Mouse (Mus musculus): Measurements from ENCODE around the gene Limk2.

Gene Limk2

DNA sequence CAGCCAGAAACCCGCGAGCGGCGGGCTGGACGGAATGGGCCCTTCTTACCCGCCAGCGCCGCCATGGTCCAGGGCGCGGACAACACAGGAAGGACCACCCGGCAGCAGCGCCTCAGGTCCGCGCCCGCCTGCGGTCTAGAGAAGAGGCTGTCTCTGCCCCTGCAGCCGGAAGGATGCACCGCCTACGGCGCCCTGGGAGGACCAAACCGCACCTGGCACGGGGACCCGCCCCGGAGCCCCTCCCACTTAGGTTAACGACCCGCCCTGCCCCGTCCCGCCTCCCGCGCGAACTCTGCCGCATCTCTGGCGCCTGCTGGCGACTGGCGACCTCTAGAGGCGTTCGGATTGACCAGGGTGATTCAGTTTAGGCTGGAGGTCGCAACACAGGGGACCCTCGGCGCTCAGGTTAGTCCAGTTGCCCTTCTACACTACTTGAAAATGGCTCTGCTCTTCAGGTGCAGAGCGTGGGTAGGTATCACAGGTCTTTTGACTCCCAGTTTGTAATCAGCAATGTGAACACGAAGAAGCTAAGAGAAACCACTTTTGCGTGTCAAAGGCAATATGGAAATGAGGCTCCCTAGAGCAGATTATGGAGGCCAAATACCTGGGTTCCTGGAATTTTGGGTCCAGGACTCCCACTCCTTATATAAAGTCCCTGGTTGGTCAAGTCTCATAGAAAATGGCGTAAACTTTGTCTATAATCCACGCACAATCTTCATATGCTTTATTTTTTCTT, at the start of gene Limk2:
Gene Limk2, minus strand, starts transcription at position 193 of the 736 bp plus-strand sequence.
- peak; percentile 93 for DNase-seq

DNA sequence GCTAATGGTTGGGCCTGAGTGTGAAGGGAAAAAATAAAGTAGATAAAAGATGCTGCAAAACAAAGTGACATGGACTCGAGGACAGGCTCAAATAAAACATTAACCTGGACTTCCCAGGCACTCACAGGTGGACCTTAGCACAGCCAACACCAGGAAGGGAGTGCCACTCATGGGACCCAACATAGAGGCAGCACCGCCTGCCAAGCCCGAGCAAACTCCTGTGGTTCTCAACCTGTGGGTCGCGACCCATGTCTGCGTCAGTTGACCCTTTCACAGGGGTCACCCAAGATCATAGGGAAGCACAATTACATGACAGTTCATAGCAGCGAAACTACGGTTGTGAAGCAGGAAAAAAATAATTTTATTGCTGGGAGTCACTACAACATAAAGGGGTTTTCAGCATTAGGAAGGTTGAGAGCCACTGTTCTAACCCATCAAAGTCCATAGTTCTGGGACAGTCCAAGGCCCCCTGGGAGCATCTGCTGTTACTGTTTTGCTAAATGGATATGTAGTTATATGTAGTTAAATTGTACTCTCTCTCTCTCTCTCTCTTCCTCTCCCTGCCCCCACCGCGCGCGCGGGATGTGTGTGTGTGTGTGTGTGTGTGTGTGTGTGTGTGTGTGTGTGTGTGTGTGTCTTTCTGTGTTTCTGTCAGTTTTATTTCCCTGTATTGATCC, 49.6 kb upstream of the Limk2 start:
- no peak for DNase-seq

DNA sequence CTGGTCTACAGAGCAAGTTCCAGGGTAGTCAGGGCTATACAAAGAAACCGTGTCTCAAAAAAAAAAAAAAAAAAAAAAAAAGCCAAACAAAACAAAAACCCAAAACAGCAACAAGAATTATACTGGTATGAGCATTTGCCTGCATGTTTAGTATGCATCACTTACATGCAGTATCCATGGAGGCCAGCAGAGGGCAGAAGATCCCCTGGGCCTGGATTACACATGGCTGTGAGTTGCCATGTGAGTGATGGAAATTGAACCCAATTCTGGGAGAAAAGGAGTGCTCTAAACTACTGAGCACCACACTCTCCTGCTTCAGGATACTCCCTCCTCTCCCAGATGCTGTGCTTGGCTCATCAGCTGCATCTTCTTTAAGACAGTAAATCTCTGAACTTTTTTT, 47.4 kb upstream of the Limk2 start:
- peak; percentile 63 for DNase-seq

DNA sequence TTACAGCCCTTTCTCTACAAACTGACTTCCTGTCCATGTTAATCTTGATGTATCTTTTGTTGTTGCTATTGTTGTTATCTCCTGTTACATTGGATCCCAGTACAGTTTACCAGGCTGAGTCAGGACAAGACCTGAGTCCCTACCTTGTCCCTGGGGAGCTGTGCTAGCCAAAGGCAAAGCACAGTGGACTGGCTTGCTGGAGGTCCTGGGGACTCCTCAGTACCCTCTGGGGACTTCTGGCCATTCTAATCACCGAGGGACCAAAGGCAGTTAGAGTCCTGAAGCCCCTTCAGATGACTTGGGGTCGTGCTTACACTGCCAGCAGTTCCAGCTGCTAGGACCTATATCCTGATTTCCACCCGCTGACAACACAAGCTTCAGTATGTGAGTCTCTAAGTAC, 45.5 kb upstream of the Limk2 start:
- DNase-seq: no peak

DNA sequence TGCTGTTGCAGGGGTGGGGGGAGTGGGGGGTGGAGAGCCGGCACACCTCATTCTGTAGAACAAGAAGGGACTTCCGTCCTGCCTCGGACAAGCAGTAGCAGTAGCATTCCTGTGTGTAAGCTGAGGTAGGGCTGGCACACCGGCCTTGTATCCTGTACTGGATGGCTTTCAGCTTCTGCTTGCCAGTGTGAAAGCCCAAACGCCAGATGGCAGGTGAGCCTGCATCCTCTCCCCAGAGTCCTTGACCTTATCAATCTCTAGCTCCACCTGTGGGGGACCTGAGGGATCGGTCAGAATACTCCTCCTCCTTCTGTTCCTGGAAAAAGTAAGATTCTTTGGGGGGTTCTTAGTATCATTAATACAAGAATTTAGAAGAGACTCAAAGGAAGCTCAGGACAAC, 44.5 kb upstream of the Limk2 start:
- peak; percentile 66 for DNase-seq

DNA sequence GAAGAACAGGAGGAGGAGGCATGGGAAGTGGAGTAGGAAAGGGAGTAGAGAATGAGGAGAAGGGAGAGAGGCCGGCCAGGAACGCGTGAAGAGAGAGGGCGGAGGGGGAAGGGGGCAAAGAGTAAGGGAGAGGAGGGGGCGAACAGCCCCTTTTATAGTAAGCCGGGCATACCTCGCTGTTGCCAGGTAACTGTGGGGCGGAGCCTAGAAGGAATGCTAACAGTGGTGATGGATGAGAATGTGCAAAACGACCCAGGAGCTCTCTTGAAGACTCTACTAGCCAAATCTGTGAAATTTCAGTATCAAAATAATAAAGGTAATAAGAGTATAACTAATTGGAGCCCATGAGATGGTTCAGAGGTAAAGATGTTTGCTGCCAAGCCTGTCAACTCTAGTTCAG, 43.8 kb upstream of the Limk2 start:
- DNase-seq: peak; percentile 28

DNA sequence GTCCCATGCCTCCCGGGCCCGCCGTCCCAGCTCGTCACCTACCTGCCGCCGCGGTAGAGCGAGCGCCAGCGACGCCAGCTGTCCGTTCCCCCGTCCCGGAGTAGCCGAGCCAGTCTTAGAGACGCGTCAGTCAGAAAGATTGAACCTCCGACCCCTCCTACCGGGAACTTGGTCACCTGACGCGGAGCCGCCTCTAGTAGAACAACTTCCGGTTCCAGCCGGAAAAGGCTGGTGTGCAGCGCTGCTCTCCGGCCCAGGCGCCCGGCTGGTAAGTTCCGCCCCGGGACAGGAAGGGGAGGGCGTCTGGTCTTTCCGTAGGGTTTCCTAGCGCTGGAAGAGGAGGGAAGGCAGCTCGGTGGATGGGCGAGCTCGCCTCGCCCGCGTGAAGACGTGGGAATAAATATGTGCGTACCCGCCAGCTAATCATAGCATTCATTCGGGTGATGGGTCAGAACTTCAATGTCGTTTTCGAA, 43.2 kb upstream of the Limk2 start, which contains the start of gene Rnf185:
Gene Rnf185, minus strand, starts transcription at position 197 of the 473 bp plus-strand sequence.
- DNase-seq: peak; percentile 87

DNA sequence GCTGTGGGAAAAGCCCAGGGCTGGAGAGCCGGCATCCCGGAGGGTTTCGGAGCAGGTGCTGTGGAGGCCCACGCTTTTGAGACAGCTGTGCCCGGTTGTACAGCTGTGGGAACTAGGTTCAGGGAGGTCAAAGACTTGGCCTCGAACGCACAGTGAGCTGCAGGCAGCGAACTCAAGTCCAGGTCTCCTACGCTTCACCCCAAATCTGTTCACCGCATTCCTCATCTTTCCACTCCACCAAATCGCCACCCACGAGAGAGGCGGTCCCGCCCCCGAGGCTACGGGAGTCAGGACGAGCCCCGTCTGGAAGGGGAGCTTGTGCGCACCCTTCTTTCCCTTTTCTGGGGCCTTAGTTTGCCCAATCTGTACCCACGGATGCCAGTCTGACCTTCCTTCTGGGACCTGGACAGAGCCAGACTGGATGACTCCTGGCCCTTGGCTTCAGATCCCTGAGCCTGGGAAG, 42.7 kb upstream of the Limk2 start:
- DNase-seq: no peak

DNA sequence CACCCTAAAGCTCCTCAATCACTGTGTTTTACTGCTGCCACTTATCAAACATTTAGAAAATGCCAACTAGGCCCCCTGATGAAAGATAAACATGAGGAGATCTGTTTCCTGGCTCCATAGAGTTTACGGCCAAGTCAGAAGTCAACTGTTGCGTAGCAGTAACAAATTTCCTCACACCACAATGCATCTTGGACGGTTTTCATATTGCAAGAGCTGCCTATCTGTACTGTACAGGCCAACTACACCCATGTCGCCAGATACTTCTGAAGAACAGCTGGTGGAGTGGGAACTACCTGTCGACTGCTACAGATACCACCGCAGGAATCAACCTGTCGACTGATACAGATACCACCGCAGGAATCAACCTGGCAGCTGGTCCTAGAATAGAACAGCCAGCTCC, 35.9 kb upstream of the Limk2 start:
- no peak for DNase-seq

DNA sequence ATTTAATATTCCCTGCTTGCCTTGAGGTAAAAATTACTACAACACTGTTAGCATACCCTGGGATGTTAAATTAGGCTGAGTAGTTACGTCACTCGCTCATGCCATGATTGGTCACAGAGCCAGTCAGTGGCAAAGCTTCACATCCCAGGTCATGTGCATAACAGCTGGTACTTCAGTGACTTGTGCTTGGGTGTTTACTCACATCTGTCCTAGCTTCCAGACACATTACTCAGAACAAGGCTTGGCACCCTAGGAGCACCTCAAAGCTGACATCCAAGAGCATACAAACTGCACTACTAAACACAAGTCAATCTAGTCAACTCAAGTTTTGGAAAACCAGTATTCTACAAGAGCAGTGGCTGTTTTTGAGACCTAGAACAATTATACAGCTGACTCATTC, 34.1 kb upstream of the Limk2 start:
- no peak for DNase-seq

DNA sequence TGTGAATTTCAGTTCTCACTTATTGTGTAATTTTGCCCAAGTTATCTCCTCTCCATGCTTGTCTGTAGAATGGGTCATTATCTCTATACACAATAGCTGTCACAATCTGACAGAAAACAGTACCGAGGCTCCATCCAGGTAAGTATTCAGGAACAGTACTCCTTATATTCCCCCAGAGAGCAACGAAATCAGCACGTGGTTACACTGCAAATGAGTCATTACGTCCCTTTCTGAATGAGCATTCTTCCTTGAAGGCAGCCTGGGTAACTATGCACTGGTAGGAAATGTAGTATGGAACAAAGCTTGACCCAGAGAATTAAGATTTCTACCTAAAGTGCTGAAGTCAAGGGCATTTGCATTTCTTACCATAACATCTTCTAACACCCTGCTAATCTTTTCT, 33.7 kb upstream of the Limk2 start:
- DNase-seq: no peak

DNA sequence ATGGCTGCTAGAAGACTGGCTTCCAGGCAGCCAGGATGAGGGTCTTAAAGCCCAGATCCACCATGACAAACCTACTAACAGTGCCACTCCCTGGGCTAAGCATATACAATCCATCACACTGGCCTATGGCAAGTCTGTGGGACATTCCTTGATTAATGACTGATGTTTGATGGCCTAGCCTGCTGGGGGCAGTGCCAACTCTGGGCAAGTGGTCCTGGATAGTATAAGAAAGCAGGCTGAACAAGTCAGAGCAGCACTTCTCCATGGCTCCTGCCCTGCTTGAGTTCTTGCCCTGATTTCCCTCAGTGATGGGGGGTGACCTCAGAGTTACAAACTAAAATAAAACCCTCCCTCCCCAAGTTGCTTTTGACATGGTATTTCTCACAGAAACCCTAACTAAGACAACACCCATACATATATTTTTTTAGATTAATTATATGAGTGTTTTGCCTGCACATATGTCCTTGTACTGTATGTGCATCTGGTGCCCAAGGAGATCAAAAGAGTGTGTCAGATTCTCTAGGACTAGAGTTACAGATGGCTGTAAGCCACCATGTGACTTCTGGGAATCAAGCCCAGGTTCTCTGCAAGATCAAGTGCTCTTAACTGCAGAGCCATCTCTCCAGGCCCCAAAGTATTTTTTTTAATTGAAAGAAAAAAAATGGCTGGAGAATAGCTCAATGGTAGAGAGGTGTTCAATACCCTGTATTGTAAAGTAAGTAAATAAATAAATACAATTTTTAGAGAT, 32.9 kb upstream of the Limk2 start:
- peak; percentile 48 for DNase-seq

DNA sequence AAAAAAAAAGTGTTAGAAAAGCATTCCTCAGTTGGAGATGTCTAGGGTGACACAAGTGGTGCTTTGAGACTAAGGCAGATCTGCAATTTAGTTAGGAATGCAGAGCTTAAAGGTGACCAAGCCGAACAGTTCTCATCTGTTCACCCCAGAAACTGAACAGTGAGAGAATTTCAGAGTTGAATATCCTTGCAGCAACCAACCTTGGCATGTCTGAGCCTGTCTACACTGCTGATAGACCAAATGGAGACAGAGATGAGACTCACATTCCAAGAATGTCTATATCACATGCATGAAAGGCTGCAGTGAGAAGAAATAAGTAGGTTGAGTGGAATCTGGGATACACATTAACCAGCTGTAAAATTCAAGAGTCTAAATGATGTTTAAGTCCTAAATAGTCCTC, 28.6 kb upstream of the Limk2 start:
- DNase-seq: no peak

DNA sequence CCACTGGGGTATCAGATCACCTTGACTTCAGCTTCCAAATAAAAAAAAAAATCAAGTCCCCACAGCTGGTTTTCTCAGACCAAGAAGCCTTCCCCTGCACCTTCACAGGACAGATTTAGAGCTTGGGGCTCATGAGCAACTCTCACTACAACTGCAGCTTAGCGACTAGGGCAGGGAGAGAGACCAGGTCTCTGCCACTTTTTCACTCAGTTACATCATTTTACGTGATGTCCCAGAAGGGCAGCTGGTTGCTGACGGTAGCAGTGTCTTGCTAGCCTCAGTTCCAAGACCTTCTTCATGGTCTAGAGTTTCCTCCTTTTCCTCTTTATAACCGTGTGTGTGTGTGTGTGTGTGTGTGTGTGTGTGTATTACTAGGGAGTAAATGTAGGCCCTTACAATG, 24.8 kb upstream of the Limk2 start:
- DNase-seq: no peak

DNA sequence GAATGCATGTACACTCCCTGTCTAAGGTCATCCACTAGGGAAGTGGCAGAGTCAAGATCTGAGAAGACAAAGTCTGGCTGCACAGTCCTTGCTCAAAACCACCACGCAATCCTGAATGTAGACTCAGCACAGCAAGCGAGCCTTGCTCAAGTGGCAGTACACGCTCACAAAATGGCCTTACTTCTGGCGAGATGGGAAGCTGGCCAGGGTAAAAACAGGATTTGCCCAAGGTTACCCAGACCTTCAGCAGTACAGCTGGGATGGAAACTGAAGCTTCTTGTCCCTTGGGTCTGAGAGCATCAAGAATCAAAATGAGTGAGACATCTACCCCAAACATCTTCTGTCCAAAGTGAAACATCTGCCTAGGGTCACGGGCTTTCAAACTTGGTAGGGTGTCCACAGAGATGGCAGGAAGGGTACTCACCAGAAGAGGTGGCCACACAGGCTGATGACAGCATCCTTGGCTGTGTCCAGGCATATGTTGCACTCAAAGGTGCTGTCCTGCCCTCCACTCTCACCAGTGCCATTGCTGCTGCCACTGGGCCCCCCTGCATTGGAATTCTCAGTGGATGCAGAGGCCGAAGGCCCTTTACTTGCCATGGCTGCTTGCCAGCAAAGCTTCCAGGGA, 23.1 kb upstream of the Limk2 start:
- DNase-seq: no peak

DNA sequence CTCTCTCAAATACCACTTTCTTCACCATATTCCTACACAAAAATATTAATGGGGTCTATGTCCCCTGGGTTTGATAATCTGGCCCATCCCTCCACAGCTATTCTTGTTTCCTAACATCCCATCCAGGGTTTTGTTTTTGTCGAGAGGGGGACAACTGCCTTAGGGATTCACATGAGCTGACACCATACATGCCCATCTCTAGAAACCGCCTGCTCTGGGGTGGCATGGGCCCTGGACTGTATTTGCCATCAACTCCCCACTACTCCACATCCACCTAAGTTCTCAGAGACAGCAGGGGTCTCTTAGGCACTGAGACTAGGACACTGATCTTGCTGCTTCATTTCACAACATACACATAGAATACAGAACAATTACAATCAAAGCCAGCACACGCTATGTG, 22.5 kb upstream of the Limk2 start:
- no peak for DNase-seq

DNA sequence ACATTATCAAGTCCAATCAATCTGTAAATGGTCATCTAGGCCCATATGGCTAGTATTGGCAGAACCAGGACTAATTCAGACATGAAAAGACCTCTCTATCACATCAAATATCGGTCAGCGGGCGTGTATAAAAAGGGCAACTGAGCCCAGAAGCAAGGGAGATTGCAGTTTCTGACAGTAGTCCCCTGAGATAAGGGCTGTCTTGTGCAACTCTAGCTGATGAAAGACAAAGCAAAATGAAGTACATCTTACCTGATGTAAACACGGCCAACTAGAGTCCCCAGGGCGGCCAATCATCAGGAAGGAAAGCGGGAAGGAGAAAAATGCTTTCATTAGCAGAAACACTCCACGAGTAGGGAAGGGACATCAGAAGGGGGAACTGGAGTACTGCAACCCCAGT, 19.6 kb upstream of the Limk2 start:
- no peak for DNase-seq

DNA sequence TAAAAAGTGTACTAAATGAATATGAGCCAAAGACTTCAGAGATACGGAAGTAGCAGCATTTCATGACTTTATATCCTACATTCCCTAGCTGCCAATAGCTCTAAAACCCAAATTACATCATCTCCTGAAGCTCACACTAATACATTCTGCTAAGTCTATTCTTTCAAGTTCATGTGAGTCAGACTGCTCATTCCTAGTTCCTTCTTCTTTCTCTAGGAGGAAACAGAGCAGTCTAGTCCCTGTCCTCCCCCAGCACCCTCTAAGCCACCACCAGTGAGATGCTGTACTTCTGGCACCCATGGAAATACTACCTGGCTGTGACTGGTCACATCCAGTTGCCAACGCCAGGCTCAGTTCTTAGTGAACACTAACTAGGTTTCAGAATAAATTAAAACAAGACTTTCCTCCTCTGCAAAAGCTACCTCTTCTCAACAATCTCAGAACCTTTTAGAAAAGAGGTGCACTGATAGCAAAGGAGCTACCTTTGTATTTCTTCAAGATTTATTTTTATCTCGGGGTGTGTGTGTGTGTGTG, 18.8 kb upstream of the Limk2 start:
- no peak for DNase-seq

DNA sequence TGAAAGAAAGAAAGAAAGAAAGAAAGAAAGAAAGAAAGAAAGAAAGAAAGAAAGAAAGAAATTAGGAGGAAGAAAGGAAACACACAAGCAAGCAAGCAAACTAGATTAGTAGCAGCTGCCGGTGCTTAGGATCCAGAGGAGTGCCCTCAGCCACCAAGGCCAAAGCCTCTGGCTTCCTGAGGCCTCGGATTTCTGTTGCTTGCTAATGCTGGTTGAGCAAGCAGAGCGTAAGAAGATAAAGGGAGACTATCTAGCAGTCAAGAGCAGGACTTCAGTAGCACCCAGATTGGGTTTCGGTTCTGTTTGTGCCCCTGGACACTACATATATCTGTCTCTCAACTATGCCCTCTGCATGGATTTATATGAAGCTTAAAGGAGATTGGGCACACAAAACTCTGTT, 13.3 kb upstream of the Limk2 start:
- DNase-seq: no peak

DNA sequence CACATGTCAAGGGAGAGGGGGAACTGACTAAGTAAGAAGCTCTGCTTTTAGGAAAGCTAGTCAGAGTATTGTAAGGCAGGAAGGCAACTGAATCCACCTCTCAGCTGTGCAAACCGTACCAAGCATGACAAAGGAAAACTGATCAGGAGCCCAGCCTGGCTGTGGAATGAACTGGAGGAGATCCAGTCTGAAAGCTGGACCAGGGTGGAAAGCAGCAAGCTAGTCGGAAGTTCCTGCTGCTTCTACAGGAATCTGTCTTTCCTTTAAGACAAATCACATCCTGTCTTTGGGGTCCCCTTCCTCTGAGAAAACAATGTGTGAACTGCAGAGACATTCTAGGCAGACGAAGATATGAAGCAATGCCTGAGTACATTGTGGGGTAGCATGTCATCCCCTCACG, 9.8 kb upstream of the Limk2 start:
- DNase-seq: no peak

DNA sequence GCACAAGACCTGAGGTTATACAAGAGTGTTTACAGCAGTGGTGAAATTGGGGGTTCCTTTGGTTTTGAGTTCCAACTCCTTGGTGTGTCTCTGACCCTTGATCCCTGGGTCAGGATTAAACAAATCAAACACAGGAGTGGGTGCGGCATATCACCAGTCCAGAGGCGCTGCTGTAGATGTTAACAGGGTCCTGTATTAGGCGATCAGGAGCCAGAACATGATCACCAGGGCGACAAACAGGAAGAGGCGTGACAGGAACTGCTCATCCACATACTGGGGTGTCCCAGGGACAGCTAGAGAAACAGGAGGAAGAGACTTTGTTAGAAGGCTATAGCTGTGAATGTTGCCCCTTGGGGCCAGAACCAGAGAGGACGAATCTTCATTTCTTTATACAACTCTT, 8.8 kb upstream of the Limk2 start:
- DNase-seq: no peak

DNA sequence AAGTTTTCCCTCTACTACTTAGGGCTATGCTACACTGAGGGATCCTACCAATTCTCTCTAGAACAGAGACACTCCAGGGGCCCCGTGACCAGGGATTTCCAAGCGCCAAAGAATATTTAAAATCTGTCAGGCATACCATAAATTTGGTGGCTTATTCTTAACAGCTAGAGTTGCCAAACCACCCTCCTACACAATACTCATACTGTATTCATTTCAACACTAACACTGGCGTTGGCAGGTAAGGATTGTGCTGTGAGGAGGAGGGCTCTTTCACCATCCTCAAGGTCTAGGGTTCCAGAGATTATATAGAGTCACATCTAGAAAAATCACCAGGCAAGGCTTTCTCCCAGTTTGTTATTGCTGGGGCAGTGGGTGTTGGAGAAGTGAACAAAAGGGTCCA, 7.4 kb upstream of the Limk2 start:
- no peak for DNase-seq

DNA sequence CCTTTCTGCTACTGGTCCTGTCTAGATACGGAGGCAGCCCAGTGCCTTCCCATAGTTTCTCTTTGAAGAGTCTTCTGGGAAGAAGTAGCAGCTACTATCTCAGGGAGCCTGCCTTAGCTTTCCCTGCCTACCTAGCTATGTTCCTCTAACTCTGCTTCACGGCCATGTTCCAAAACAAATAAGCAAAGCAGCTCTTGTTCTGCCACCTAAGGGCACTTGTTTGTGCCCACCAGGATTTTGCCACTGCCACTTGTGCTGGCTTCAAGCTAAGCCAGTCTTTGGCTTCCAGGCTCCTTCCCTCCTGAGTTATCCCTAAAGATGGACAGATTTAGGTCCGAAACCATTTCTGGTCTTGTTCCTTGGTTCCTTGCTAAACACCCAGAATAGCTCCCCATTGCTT, 3.1 kb upstream of the Limk2 start:
- no peak for DNase-seq

Data from cerebellum, adult 8-10 months (tissue).